Mouse (Mus musculus): Measurements from ENCODE around the gene Dpt. TPM values are rescaled to one million over a fixed set of nuclear protein-coding genes. Genes with fewer than 3 reads are reported as not detected.

Gene Dpt
- polyA plus RNA-seq, 1 experiment from 2014 or later = 0.57 TPM

DNA sequence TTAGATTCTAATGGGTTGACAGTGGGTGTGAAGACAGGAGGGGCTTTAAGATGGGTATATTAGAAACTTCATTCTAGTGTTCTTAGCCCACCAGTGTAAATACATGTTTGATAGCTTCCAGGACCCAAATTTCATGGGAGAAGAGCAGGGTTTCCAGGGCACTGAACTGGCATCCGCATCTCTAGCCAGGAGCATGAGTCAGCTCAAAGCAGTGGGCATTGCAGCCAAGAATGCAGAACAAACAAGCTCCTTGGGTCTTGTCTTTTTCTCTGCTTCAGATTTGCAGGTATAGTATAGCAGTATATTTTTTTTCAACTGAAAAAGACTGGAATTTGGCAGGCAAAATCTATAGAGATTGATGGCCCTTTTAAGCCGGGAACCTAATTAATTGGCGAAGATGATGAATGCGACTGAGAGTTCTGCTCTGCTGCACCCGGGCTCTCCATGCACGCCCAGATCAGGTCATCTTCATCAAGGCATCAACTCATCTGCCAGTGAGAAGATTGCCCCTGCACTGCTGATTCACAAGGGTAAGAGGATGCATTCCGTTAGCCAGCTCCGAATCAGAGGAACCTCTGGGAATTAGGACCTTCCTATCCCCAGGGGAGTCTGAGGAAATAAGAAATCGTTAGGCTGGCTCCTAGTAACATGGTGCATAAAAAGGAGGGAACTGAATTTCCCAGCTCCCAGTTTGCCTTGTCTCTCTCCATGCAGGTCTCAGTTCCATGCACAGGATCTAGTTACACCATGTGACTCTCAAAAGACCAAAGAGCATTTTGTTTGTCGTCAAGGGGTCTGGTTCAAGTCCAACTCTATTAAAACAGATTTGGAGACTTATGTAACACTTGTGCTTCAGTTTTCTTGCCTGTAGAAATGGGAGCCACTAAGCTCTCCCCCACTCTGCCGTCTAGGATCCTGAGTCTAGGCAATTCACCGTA is 66.8 kb downstream of the Dpt start:
- WGBS = 74% methylated on average over 12 of the region's 12 CpGs
- no peak overlapping the region for H3K4me3 ChIP-seq (ENCODE audit: low read depth, low read length)
- no peaks in the 10 kb centered on the region for H3K36me3 ChIP-seq (ENCODE audit: control insufficient read depth, insufficient read depth, low read length)
- H3K4me1 ChIP-seq (replicated peaks; ENCODE audit: control insufficient read depth, insufficient read depth, low read length) = no peaks in the 10 kb centered on the region
- ATAC-seq (replicated peaks; ENCODE audit: low FRiP score, low TSS enrichment, low read depth) (no peak), DNase-seq (ENCODE audit: low spot score) (no peak)
- no peaks in the 10 kb centered on the region for H3K9me3 ChIP-seq (ENCODE audit: control insufficient read depth, low read length)
- H3K27me3 ChIP-seq (replicated peaks; ENCODE audit: control insufficient read depth, insufficient read depth, low read length) = no peaks in the 10 kb centered on the region
- no peak overlapping the region for H3K4me2 ChIP-seq (ENCODE audit: low read length)
- no peak overlapping the region for H3K9ac ChIP-seq (ENCODE audit: low read length)
- no peak overlapping the region for H3K27ac ChIP-seq (ENCODE audit: low read depth)

DNA sequence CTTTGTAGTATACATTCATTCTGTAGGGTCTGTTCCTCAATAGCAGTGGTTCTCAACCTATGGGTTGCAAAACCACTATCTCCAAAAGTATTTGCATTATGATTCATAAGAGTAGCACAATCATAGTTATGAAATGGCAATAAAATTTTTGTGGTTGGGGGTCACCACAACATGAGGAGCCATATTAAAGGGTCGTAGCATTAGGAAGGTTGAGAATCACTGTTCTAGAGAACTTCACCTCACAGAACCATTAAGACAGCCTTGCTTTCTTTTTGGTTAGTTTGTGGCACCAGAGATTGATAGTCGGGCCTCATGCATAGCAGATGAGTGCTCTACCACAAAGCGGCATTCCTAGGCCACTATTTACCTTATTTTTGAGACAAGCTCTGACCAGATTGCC is 68.2 kb downstream of the Dpt start:
- H3K9me3 ChIP-seq (ENCODE audit: control insufficient read depth, low read length) = no peaks in the 10 kb centered on the region
- H3K4me1 ChIP-seq (replicated peaks; ENCODE audit: control insufficient read depth, insufficient read depth, low read length) = no peaks in the 10 kb centered on the region
- H3K36me3 ChIP-seq (ENCODE audit: control insufficient read depth, insufficient read depth, low read length) = no peaks in the 10 kb centered on the region
- H3K4me3 ChIP-seq (ENCODE audit: low read depth, low read length) = no peak overlapping the region
- no peaks in the 10 kb centered on the region for H3K27me3 ChIP-seq (replicated peaks; ENCODE audit: control insufficient read depth, insufficient read depth, low read length)
- DNase-seq (ENCODE audit: low spot score) (no peak), ATAC-seq (replicated peaks; ENCODE audit: low FRiP score, low TSS enrichment, low read depth) (no peak)
- 93% methylated on average over 3 of the region's 3 CpGs for WGBS
- H3K27ac ChIP-seq (ENCODE audit: low read depth) = no peak overlapping the region
- no peak overlapping the region for H3K9ac ChIP-seq (ENCODE audit: low read length)
- no peak overlapping the region for H3K4me2 ChIP-seq (ENCODE audit: low read length)

DNA sequence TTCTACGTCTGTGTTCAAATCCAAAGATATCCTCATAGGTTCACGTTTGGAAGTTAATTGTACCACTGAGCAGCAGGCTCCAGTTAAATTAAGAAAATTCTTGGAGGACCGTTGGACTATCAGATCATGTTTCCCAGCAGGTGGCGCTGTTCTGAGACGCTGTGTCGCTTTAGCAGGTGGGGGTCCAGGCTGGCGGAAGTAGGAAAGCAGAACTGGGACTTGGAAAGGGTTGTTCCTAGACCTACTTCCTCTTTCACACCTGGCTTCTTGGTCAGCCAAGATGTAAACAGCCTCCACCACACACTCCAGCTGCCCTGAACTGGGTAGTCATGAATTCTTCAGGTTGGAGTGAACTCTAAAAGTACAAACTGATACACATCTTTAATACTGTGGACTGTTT is 74.2 kb downstream of the Dpt start:
- DNase-seq (ENCODE audit: low spot score) (no peak), ATAC-seq (replicated peaks; ENCODE audit: low FRiP score, low TSS enrichment, low read depth) (no peak)
- H3K36me3 ChIP-seq (ENCODE audit: control insufficient read depth, insufficient read depth, low read length) = no peaks in the 10 kb centered on the region

More for the DNA sequence above, 74.2 kb downstream of the Dpt start:
- Histone ChIP-seq H3K27ac (ENCODE audit: low read depth) (no peak overlapping the region), H3K9me3 (ENCODE audit: control insufficient read depth, low read length) (no peaks in the 10 kb centered on the region), H3K27me3 (replicated peaks; ENCODE audit: control insufficient read depth, insufficient read depth, low read length) (no peaks in the 10 kb centered on the region), H3K4me1 (replicated peaks; ENCODE audit: control insufficient read depth, insufficient read depth, low read length) (no peaks in the 10 kb centered on the region), H3K4me3 (ENCODE audit: low read depth, low read length) (no peak overlapping the region), H3K4me2 (ENCODE audit: low read length) (no peak overlapping the region), H3K9ac (ENCODE audit: low read length) (no peak overlapping the region)
- WGBS = 53% methylated on average over 7 of the region's 7 CpGs

Other genes with a start within 250 kb of the Dpt start
- not detected in 2 replicates for gene Xcl1, start 138.9 kb downstream of the Dpt start, polyA plus RNA-seq (2014; fragmentation: Nextera tagmentation; extraction: Ambion mirVana)

Data from intestine, embryonic 14.5 days (tissue).